Mouse (Mus musculus): Measurements from ENCODE around the gene Utrn. TPM values are rescaled to one million over a fixed set of nuclear protein-coding genes. Genes with fewer than 3 reads are reported as not detected.

Utrn gene
- polyA plus RNA-seq, 1 experiment from 2014 or later: 90.3 TPM

DNA sequence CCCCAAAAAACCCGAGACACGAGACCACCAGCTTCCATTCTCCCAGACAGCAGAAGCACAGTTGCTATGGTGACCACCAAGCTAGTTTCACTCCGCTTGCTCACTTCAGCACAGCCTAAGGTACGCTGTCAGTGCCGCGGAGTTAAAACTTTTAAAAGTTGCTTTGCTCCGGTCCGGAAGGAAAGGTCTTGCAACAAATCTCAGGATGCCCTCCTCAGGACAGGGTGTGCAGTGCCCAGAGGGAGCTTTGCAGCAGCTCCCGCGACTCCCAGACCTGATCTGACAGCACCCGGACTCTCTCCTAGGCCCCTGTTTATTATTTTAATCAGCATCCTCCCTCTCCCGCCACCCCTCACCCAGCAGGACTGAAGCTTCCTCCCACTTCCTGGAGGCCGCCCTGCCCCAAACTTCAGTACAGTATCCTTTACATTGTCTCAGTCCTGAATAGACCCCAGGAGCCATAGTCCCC, 320.5 kb downstream of the Utrn start:
- WGBS: 3% methylated on average over 13 of the region's 13 CpGs
- ATAC-seq (ENCODE audit: insufficient number of reproducible peaks, insufficient read depth, low FRiP score, low read depth): peak; percentile 75

DNA sequence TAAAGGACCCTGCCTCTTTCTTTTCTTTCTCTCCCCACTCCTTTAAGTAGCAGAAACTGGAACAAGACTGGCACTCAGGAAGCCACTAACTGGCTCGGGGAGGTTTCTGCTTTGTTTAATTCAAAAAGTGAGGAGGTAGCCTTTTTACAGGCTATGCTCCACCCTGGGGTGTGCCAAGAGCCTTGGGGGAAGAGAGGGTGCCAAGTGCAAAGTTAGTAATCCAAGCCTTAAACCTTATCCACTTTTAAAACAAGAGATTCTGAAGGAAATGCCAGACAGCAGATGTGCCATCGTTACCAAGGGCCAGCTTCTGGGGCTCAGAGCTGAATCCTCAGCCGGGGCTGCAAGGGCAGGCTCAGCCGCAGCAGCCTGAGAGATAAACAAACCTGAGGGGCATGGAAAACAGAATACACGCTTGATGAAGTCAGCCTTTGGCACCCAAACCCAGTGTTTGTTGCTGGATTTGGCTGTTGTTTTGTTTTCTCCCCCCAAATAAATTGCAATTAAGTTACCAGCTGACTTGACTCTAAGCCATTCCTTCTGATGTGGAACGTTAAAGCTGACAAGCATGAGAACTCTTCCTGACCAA, 322.0 kb downstream of the Utrn start:
- Histone ChIP-seq H3K36me3 (ENCODE audit: control insufficient read depth, insufficient read depth, low read length) (no peaks in the 10 kb centered on the region), H3K27me3 (ENCODE audit: control insufficient read depth, insufficient read depth, low read length) (no peaks in the 10 kb centered on the region), H3K4me3 (ENCODE audit: low read depth, low read length) (0 out of 2 replicates have a peak overlapping the region, but pooled peaks have one; percentile 5), H3K4me2 (replicated peaks; ENCODE audit: low read depth, low read length) (peak overlapping the region; percentile 2), H3K9me3 (ENCODE audit: control insufficient read depth, low read depth, low read length) (no peaks in the 10 kb centered on the region), H3K27ac (ENCODE audit: low read length) (no peak overlapping the region), H3K9ac (replicated peaks; ENCODE audit: low read depth, low read length) (no peak overlapping the region; the same call in 1 of the 2 replicates), H3K4me1 (ENCODE audit: control insufficient read depth, insufficient read depth, low read length) (peaks cover 12% of the 10 kb centered on the region; the same call in 1 of the 2 replicates)
- ATAC-seq (ENCODE audit: insufficient number of reproducible peaks, insufficient read depth, low FRiP score, low read depth): no peak
- WGBS: 31% methylated on average over 6 of the region's 6 CpGs

More for the DNA sequence above, 320.5 kb downstream of the Utrn start:
- Histone ChIP-seq H3K4me1 (ENCODE audit: control insufficient read depth, insufficient read depth, low read length) (peaks cover 12% of the 10 kb centered on the region; the same call in 1 of the 2 replicates), H3K36me3 (ENCODE audit: control insufficient read depth, insufficient read depth, low read length) (no peaks in the 10 kb centered on the region), H3K9me3 (ENCODE audit: control insufficient read depth, low read depth, low read length) (no peaks in the 10 kb centered on the region), H3K4me3 (ENCODE audit: low read depth, low read length) (peak overlapping the region; percentile 29), H3K9ac (replicated peaks; ENCODE audit: low read depth, low read length) (peak overlapping the region; percentile 30; the same call in 1 of the 2 replicates), H3K27ac (ENCODE audit: low read length) (peak overlapping the region; percentile 1; the same call in 1 of the 2 replicates), H3K27me3 (ENCODE audit: control insufficient read depth, insufficient read depth, low read length) (no peaks in the 10 kb centered on the region), H3K4me2 (replicated peaks; ENCODE audit: low read depth, low read length) (peak overlapping the region; percentile 66)

DNA sequence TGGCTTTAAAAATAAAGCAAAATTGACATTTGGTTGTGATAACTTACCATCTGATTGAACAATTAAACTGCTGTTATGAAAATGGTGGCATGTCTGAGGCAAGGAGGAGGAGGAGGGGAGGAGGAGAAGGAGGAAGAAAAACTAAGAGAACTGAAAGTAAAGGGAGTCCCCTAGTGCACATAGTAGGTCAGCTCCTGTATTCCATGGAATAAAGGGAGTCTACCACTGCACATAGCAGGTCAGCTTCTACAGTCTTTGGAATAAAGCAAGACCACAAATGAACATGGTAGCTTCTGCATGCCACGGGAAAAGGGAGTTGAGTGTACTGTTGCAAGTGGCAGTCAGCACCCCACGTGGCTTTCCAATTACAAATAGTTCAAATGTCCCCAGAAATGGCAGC, 323.7 kb downstream of the Utrn start:
- Histone ChIP-seq H3K36me3 (ENCODE audit: control insufficient read depth, insufficient read depth, low read length) (no peaks in the 10 kb centered on the region), H3K4me1 (ENCODE audit: control insufficient read depth, insufficient read depth, low read length) (peaks cover 12% of the 10 kb centered on the region; the same call in 1 of the 2 replicates), H3K4me2 (replicated peaks; ENCODE audit: low read depth, low read length) (no peak overlapping the region), H3K27me3 (ENCODE audit: control insufficient read depth, insufficient read depth, low read length) (no peaks in the 10 kb centered on the region), H3K4me3 (ENCODE audit: low read depth, low read length) (no peak overlapping the region), H3K9ac (replicated peaks; ENCODE audit: low read depth, low read length) (no peak overlapping the region), H3K9me3 (ENCODE audit: control insufficient read depth, low read depth, low read length) (no peaks in the 10 kb centered on the region), H3K27ac (ENCODE audit: low read length) (no peak overlapping the region)
- WGBS: 80% methylated on average over 2 of the region's 2 CpGs
- ATAC-seq (ENCODE audit: insufficient number of reproducible peaks, insufficient read depth, low FRiP score, low read depth): no peak

DNA sequence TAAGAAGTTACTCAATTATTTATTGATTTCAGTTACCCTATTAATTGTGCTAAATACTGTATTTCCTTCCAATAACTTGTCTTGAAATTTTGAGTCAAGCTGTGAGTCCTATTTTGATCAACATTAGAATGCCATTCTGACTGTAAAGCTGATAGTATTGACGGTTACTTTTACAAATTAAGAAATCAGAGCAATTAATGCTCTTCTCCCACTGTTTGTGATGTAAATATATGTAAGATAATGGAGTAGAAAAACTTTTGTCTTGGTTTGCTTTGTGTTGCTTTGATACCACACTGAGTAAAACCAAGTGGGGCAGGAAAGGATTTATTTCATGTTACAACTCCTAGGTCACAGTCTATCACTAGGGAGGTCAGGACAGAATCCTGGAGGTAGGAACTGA, 327.4 kb downstream of the Utrn start:
- H3K9me3 ChIP-seq (ENCODE audit: control insufficient read depth, low read depth, low read length): no peaks in the 10 kb centered on the region
- no peaks in the 10 kb centered on the region for H3K36me3 ChIP-seq (ENCODE audit: control insufficient read depth, insufficient read depth, low read length)
- H3K4me3 ChIP-seq (ENCODE audit: low read depth, low read length): no peak overlapping the region
- no peak overlapping the region for H3K4me2 ChIP-seq (replicated peaks; ENCODE audit: low read depth, low read length)
- WGBS: 87% methylated on average over 1 of the region's 1 CpGs
- no peak overlapping the region for H3K27ac ChIP-seq (ENCODE audit: low read length)
- no peaks in the 10 kb centered on the region for H3K4me1 ChIP-seq (ENCODE audit: control insufficient read depth, insufficient read depth, low read length)
- H3K9ac ChIP-seq (replicated peaks; ENCODE audit: low read depth, low read length): no peak overlapping the region
- no peak for ATAC-seq (ENCODE audit: insufficient number of reproducible peaks, insufficient read depth, low FRiP score, low read depth)
- H3K27me3 ChIP-seq (ENCODE audit: control insufficient read depth, insufficient read depth, low read length): no peaks in the 10 kb centered on the region

DNA sequence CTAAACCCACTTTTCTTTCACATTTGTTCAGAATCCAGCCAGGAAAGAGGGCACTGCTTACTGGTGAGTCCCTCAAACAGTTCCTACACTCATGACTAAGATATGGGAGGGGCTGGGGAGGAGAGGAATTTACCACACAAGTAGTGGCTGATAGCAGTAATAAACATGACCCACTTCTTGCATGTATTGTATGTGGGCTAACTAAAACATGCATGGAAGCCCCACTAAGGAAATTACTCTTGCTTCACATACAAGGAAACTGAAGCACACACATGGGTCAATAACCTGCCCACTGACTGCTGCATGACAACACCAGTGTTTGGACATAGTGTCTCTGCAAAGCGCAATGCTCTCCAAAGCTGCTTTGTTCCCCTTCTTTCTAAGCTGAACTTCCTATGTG, 333.9 kb downstream of the Utrn start:
- no peaks in the 10 kb centered on the region for H3K4me1 ChIP-seq (ENCODE audit: control insufficient read depth, insufficient read depth, low read length)
- H3K9ac ChIP-seq (replicated peaks; ENCODE audit: low read depth, low read length): no peak overlapping the region
- no peak overlapping the region for H3K27ac ChIP-seq (ENCODE audit: low read length)
- H3K4me3 ChIP-seq (ENCODE audit: low read depth, low read length): no peak overlapping the region
- WGBS: 97% methylated on average over 1 of the region's 1 CpGs
- H3K9me3 ChIP-seq (ENCODE audit: control insufficient read depth, low read depth, low read length): no peaks in the 10 kb centered on the region
- ATAC-seq (ENCODE audit: insufficient number of reproducible peaks, insufficient read depth, low FRiP score, low read depth): no peak
- no peak overlapping the region for H3K4me2 ChIP-seq (replicated peaks; ENCODE audit: low read depth, low read length)
- no peaks in the 10 kb centered on the region for H3K36me3 ChIP-seq (ENCODE audit: control insufficient read depth, insufficient read depth, low read length)
- H3K27me3 ChIP-seq (ENCODE audit: control insufficient read depth, insufficient read depth, low read length): no peaks in the 10 kb centered on the region

DNA sequence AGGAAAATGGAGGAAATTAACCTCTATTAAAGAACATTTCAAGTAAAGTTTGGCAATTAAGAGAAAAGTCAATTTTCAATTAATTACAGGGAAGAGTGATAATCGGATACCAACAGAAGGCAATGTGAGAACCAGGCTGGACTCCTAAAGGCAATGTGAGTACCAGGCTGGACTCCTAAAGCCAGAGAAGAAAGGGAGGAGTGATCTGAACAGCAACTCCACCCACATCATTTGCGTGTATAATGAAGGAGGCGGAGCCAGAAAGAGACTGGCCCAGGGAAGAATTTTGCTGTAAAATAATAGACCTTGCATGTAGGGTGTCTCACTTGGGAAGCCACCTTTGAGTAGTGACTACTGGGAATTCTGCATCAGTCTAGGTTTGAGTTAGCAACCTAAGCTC, 334.4 kb downstream of the Utrn start:
- Histone ChIP-seq H3K27ac (ENCODE audit: low read length) (no peak overlapping the region), H3K36me3 (ENCODE audit: control insufficient read depth, insufficient read depth, low read length) (no peaks in the 10 kb centered on the region), H3K4me1 (ENCODE audit: control insufficient read depth, insufficient read depth, low read length) (no peaks in the 10 kb centered on the region), H3K27me3 (ENCODE audit: control insufficient read depth, insufficient read depth, low read length) (no peaks in the 10 kb centered on the region), H3K9me3 (ENCODE audit: control insufficient read depth, low read depth, low read length) (no peaks in the 10 kb centered on the region), H3K4me2 (replicated peaks; ENCODE audit: low read depth, low read length) (no peak overlapping the region), H3K4me3 (ENCODE audit: low read depth, low read length) (no peak overlapping the region), H3K9ac (replicated peaks; ENCODE audit: low read depth, low read length) (no peak overlapping the region)
- ATAC-seq (ENCODE audit: insufficient number of reproducible peaks, insufficient read depth, low FRiP score, low read depth): no peak
- WGBS: 73% methylated on average over 3 of the region's 3 CpGs

DNA sequence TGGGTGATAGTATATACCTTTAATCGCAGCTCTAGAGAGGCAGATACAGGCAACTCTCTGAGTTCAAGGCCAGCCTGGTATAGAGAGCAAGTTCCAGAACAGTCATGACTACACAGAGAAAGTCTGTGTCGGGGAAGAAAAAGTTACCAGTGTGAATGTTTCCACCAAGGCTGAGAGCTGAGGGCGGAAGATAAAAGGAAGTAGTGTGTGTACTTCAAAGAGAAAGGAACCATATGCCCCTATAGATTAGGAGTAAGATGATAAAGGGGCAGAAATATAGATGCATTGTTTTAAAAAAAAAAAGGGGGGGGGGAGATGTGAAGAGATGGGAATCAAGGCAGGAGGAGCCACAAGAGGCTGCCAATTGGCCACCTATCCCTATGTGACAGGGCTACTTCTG, 334.9 kb downstream of the Utrn start:
- no peak overlapping the region for H3K4me2 ChIP-seq (replicated peaks; ENCODE audit: low read depth, low read length)
- no peak for ATAC-seq (ENCODE audit: insufficient number of reproducible peaks, insufficient read depth, low FRiP score, low read depth)
- H3K4me1 ChIP-seq (ENCODE audit: control insufficient read depth, insufficient read depth, low read length): no peaks in the 10 kb centered on the region
- H3K9me3 ChIP-seq (ENCODE audit: control insufficient read depth, low read depth, low read length): no peaks in the 10 kb centered on the region
- no peaks in the 10 kb centered on the region for H3K27me3 ChIP-seq (ENCODE audit: control insufficient read depth, insufficient read depth, low read length)
- 86% methylated on average over 3 of the region's 3 CpGs for WGBS
- no peaks in the 10 kb centered on the region for H3K36me3 ChIP-seq (ENCODE audit: control insufficient read depth, insufficient read depth, low read length)
- no peak overlapping the region for H3K4me3 ChIP-seq (ENCODE audit: low read depth, low read length)
- no peak overlapping the region for H3K27ac ChIP-seq (ENCODE audit: low read length)
- H3K9ac ChIP-seq (replicated peaks; ENCODE audit: low read depth, low read length): no peak overlapping the region

DNA sequence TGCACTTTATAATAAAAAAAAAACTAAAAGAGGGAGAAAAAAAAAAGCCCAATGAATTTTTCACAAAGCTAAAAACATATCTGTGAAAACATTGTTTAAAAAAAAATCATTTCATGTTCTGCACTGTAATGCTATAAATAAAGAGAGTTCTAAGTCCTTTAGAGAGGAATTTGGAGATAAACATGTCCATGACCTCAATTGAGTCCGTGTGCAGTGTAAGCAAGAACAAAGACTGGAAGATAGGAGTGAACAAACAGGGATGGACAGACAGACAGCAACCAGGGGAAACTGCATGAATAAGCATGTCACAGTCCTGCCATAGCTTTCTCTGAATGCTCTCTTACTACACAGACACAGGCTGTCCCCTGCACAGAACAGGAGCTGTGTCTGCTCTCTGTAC, 347.1 kb downstream of the Utrn start:
- no peaks in the 10 kb centered on the region for H3K4me1 ChIP-seq (ENCODE audit: control insufficient read depth, insufficient read depth, low read length)
- 50% methylated on average over 1 of the region's 1 CpGs for WGBS
- H3K36me3 ChIP-seq (ENCODE audit: control insufficient read depth, insufficient read depth, low read length): peaks cover 4% of the 10 kb centered on the region; the same call in 1 of the 2 replicates

DNA sequence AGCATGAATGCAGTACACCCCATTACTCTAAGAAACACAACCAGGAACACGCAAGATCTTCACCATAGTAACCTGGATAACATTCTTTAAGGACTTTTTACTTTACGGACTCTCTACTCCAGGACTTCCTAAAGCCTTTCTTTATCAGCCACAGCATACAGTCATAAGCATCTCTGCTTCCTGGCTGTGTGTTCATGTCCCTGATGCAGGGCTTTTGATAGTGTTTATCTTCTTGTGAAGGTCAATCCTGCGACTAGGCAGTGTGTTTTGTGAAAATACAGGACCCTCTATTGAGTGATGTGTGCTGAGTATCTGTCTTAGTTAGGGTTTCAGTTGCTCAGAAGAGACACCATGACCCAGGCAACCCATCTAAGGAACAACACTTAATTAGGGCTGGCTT, 351.0 kb downstream of the Utrn start:
- Histone ChIP-seq H3K27ac (ENCODE audit: low read length) (no peak overlapping the region), H3K27me3 (ENCODE audit: control insufficient read depth, insufficient read depth, low read length) (no peaks in the 10 kb centered on the region), H3K4me3 (ENCODE audit: low read depth, low read length) (no peak overlapping the region), H3K4me1 (ENCODE audit: control insufficient read depth, insufficient read depth, low read length) (no peaks in the 10 kb centered on the region), H3K36me3 (ENCODE audit: control insufficient read depth, insufficient read depth, low read length) (peaks cover 1% of the 10 kb centered on the region; the same call in 1 of the 2 replicates), H3K9ac (replicated peaks; ENCODE audit: low read depth, low read length) (no peak overlapping the region), H3K9me3 (ENCODE audit: control insufficient read depth, low read depth, low read length) (no peaks in the 10 kb centered on the region), H3K4me2 (replicated peaks; ENCODE audit: low read depth, low read length) (no peak overlapping the region)
- ATAC-seq (ENCODE audit: insufficient number of reproducible peaks, insufficient read depth, low FRiP score, low read depth): no peak
- 75% methylated on average over 3 of the region's 3 CpGs for whole genome bisulfite sequencing

More for the DNA sequence above, 347.1 kb downstream of the Utrn start:
- ATAC-seq (ENCODE audit: insufficient number of reproducible peaks, insufficient read depth, low FRiP score, low read depth): no peak
- H3K9me3 ChIP-seq (ENCODE audit: control insufficient read depth, low read depth, low read length): no peaks in the 10 kb centered on the region
- H3K4me2 ChIP-seq (replicated peaks; ENCODE audit: low read depth, low read length): no peak overlapping the region
- H3K4me3 ChIP-seq (ENCODE audit: low read depth, low read length): no peak overlapping the region
- H3K9ac ChIP-seq (replicated peaks; ENCODE audit: low read depth, low read length): no peak overlapping the region
- no peak overlapping the region for H3K27ac ChIP-seq (ENCODE audit: low read length)
- H3K27me3 ChIP-seq (ENCODE audit: control insufficient read depth, insufficient read depth, low read length): no peaks in the 10 kb centered on the region

All from stomach, embryonic 14.5 days (tissue).